Mouse (Mus musculus): Measurements from ENCODE around the gene Hps1.

DNA sequence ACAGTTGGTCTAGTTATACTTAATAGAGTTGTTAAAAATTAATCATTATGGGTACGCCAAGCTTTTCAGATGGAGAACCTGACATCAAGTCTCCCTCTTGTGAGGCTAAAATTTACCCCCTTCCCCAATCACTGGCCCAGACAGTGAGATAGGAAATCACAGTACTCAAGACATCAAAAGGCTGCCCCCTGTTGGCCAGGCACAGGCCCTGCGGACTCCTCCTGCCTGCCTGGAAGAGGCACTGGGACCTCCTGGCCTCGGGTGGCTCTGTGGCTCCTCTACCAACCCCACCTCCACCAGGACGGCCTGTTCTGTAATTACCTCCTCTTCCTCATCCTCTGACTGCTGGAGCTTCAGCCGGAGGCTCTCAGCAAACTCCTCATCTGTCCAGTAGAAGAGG is 2.0 kb downstream of the Hps1 start:
- no peak for TF ChIP-seq CTCF (IDR thresholded peaks at IDR 0.05; ENCODE audit: insufficient read depth, low read depth, low read length)
- no peak for TF ChIP-seq POLR2A (IDR thresholded peaks at IDR 0.05; ENCODE audit: insufficient read depth, low read depth, low read length)
